8 mouse cellular contexts compared by ENCODE assay signal in genomic region chr8:104570436-104571343, GRCm38 (mm10). TPM values are rescaled to one million over a fixed set of nuclear protein-coding genes. Genes with fewer than 3 reads are reported as not detected.
A peak's percentile ranks its signal among the peaks of the same experiment; 100 is the strongest.
DNase-seq lines count a peak whose midpoint lies in the region; ATAC-seq lines count a peak whose summit lies in the region.

No protein-coding gene starts in this region.

- H3K4me3 ChIP-seq in hindbrain, embryonic 15.5 days = peak overlapping the region; percentile 42

- no peaks in the 10 kb centered on the region for H3K27me3 ChIP-seq in hindbrain, embryonic 15.5 days

- H3K9ac ChIP-seq in hindbrain, embryonic 15.5 days = peak overlapping the region; percentile 47

- H3K4me2 ChIP-seq in hindbrain, embryonic 15.5 days = peak overlapping the region; percentile 84

- H3K27ac ChIP-seq in hindbrain, embryonic 15.5 days (replicated peaks) = no peak overlapping the region

- ATAC-seq in hindbrain, embryonic 15.5 days (ENCODE audit: low FRiP score, low read depth) = peak; percentile 77

- no peaks in the 10 kb centered on the region for H3K36me3 ChIP-seq in hindbrain, embryonic 15.5 days

- 6% methylated on average over 26 of the region's 26 CpGs for WGBS in hindbrain, embryonic 15.5 days

- no peaks in the 10 kb centered on the region for H3K9me3 ChIP-seq in hindbrain, embryonic 15.5 days

- H3K4me1 ChIP-seq in hindbrain, embryonic 15.5 days (replicated peaks) = peaks cover 5% of the 10 kb centered on the region; the same call in 1 of the 2 replicates

- DNase-seq in WW6 (ENCODE audit: low read depth, low spot score) = peak; percentile 66
- peak; percentile 91 to 94 for DNase-seq in cerebellum, postnatal 25 days
- peak; percentile 85 for DNase-seq in frontal cortex, postnatal 36 days (ENCODE audit: low spot score in 2 of 2)
- DNase-seq in left cerebral cortex, adult 11 months (ENCODE audit: low spot score) = peak; percentile 66
- DNase-seq in lung, postnatal 4 days = peak; percentile 83 to 88
- peak; percentile 89 for DNase-seq in retina, postnatal 1 day
- DNase-seq in thymus, postnatal 4 days = peak; percentile 95

RNA-seq across cellular contexts. Expression of gene Pdp2, which starts 20.6 kb away (rescaled TPM):
- polyA plus RNA-seq in hindbrain, embryonic 15.5 days (2015; fragmentation: Nextera tagmentation; extraction: Ambion mirVana) = 17.9 and 20.6 TPM in 2 replicates

RNA-seq across cellular contexts. Expression of gene Car7, which starts 36.2 kb away (rescaled TPM):
- 2.7 and 4.0 TPM in 2 replicates for polyA plus RNA-seq in hindbrain, embryonic 15.5 days (2015; fragmentation: Nextera tagmentation; extraction: Ambion mirVana)

RNA-seq across cellular contexts. Expression of gene Nae1, which starts 36.3 kb away (rescaled TPM):
- polyA plus RNA-seq in hindbrain, embryonic 15.5 days (2015; fragmentation: Nextera tagmentation; extraction: Ambion mirVana) = 103 and 107 TPM in 2 replicates

RNA-seq across cellular contexts. Expression of gene Cdh16, which starts 53.5 kb away (rescaled TPM):
- not detected in 2 replicates for polyA plus RNA-seq in hindbrain, embryonic 15.5 days (2015; fragmentation: Nextera tagmentation; extraction: Ambion mirVana)
